Mouse (Mus musculus): Measurements from ENCODE around the gene Syt12.

DNA sequence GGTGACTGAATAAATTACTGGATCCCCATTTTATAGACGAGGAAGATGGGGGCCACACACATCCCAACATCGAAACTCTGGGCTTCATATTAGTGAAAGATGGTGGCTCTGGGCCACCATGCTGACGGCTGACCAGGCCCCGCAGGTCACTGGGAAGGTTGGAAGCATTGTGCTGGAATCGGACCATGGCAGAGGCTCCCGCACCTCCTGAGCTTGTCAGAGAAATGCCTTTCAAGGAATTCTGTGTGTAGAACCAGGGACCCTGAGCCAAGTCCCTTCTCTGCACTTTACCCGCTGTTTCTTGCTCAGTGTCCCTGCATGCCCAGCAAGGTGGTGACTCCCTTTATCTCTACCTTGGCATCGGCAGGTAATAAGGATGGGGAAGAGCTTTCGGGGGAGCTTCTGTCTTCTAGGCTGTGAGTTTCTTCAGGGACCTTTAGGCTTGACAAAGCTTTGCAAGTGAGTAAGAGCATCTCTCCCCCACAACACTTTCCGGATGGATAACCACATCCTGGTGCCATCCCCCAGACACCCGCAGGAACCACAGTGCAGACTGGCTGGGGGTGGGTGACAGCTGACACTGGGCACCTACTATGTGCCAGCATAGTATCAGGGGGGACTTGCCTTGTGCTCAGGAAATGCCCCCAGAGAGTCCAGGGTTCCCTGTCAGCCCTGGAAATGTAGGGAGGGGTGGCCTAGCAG, 1.9 kb downstream of the Syt12 start:
- TF ChIP-seq POLR2A (IDR thresholded peaks at IDR 0.05; ENCODE audit: borderline replicate concordance, control insufficient read depth, low read depth, low read length) (no peak), CTCF (IDR thresholded peaks at IDR 0.05; ENCODE audit: control insufficient read depth, insufficient read depth, low read length) (no peak)

Data from bone marrow, adult 2 months (tissue).